Mouse (Mus musculus) activated CD4-positive, CD25-positive, alpha-beta regulatory T cell, adult 9 weeks (primary cell): ENCODE data around the gene Olfr1448. TPM values are rescaled to one million over a fixed set of nuclear protein-coding genes. Genes with fewer than 3 reads are reported as not detected.

Experiments
- polyA plus RNA-seq: library from polyadenylated mRNA; unstranded; fragments of 100-300 nt; shearing (Covaris generic); gene quantifications from one replicate; pipeline ENCODE4 v1.2.1, GENCODE M21; 2017

The Olfr1448 gene
- not detected for polyA plus RNA-seq

GRCm38 (mm10) chr19:12924319-12924718 is at the start of gene Olfr1448:
Olfr1448 (minus strand) TSS chr19:12924419.

GRCm38 (mm10) chr19:12949958-12950357 is 25.7 kb upstream of the Olfr1448 start, which contains the start of gene Olfr1450:
Olfr1450 (plus strand) TSS chr19:12950258.

GRCm38 (mm10) chr19:12930540-12930939 is 6.3 kb upstream of the Olfr1448 start, which contains the start of gene Olfr1449:
Olfr1449 (plus strand) TSS chr19:12930840.

GRCm38 (mm10) chr19:12903643-12904042 is 20.6 kb downstream of the Olfr1448 start, which contains the start of gene Olfr1447:
Olfr1447 (minus strand) TSS chr19:12903743.

GRCm38 (mm10) chr19:12893424-12893823 is 30.8 kb downstream of the Olfr1448 start, which contains the start of gene Olfr1446:
Olfr1446 (minus strand) TSS chr19:12893524.

GRCm38 (mm10) chr19:12883555-12883954 is 40.7 kb downstream of the Olfr1448 start, which contains the start of gene Olfr1445:
Olfr1445 (plus strand) TSS chr19:12883855.

Other genes starting within 250 kb of the Olfr1448 start
- not detected for gene Olfr1443, start 246.3 kb downstream of the Olfr1448 start, polyA plus RNA-seq
- gene Keg1, start 228.6 kb downstream of the Olfr1448 start, polyA plus RNA-seq: not detected
- 0.68 TPM for gene Cntf, start 158.8 kb downstream of the Olfr1448 start, polyA plus RNA-seq
- gene Zfp91, start 128.3 kb downstream of the Olfr1448 start, polyA plus RNA-seq: 9.3 TPM
- gene Lpxn, start 128.2 kb downstream of the Olfr1448 start, polyA plus RNA-seq: 255 TPM
- not detected for gene Gm5244, start 77.7 kb downstream of the Olfr1448 start, polyA plus RNA-seq
- 0.22 TPM for gene Olfr1444, start 67.1 kb downstream of the Olfr1448 start, polyA plus RNA-seq
- gene Olfr1445, start 40.6 kb downstream of the Olfr1448 start, polyA plus RNA-seq: not detected
- not detected for gene Olfr1446, start 30.9 kb downstream of the Olfr1448 start, polyA plus RNA-seq
- not detected for gene Olfr1447, start 20.7 kb downstream of the Olfr1448 start, polyA plus RNA-seq
- gene Olfr1449, start 6.4 kb upstream of the Olfr1448 start, polyA plus RNA-seq: not detected
- gene Olfr1450, start 25.8 kb upstream of the Olfr1448 start, polyA plus RNA-seq: not detected
- not detected for gene Olfr1451, start 70.6 kb upstream of the Olfr1448 start, polyA plus RNA-seq
- not detected for gene Olfr1453, start 103.9 kb upstream of the Olfr1448 start, polyA plus RNA-seq
- not detected for gene Olfr1454, start 136.2 kb upstream of the Olfr1448 start, polyA plus RNA-seq
- gene Olfr1457, start 173.5 kb upstream of the Olfr1448 start, polyA plus RNA-seq: not detected
- not detected for gene Olfr1458, start 182.4 kb upstream of the Olfr1448 start, polyA plus RNA-seq
- gene Olfr1459, start 225.1 kb upstream of the Olfr1448 start, polyA plus RNA-seq: not detected
- gene Olfr1461, start 238.6 kb upstream of the Olfr1448 start, polyA plus RNA-seq: not detected